Mouse (Mus musculus): ENCODE measurements at regions not wholly inside any gene's neighbourhood (a gene's known extent, or its start where the extent isn't known, plus 50 kb on each side); places are given as distances from the start of the nearest gene placed in this dataset.

DNA sequence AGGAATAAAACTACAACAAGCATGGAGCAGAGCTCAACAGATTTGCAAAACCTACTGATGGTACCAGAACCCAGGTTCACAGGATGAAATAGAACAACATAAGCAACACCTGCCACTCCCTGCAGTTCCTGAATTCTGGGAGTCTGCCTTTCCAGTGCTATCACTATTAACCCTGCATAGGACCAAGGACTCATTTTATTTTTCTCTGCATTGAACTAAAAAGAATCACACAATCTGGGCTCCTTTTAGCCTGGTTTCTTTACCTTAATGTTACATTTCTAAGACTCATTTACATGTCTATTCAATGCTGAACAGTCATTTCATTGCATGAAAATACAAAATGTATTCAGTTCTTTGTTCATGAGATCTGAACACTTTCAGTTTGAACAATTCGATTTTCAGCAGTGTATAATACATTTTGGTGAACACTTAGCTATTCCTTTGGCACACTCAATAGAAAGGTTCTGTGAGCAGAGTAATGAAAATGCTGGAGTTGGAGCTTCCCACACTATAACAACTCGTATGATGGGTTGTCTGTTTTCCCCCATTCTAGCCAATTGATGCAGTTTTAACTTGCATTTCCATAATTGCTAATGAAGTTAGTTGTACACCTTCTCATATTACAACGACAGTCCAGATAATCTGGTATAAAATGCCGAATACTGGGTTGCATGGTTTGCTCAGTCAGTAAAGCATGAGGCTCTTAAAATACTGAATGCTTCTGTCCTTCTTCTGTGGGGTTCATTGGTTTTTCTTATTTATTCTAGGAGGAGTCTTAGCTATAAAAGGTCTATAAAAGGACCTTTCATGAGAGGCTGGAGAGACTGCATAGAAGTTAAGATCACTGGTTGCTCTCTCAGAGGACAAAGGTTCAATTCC, 579.5 kb upstream of the B3galt2 start:
- TF ChIP-seq CTCF (IDR thresholded peaks at IDR 0.05; ENCODE audit: borderline replicate concordance, control insufficient read depth, extremely low read depth, insufficient read depth, low read length, poor library complexity) (no peak), POLR2A (IDR thresholded peaks at IDR 0.05; ENCODE audit: control insufficient read depth, extremely low read depth, insufficient read depth, low read length, poor library complexity) (no peak)
- DNase-seq, result no peak
- no peaks in the 10 kb centered on the region for H3K27me3 ChIP-seq (ENCODE audit: control insufficient read depth, insufficient read depth, low read length)
- H3K27ac ChIP-seq (ENCODE audit: control insufficient read depth, insufficient read depth, low read length), result no peak overlapping the region
- H3K36me3 ChIP-seq (ENCODE audit: control insufficient read depth, insufficient read depth, low read length), result no peaks in the 10 kb centered on the region
- WGBS, result 92% methylated on average over 4 of the region's 4 CpGs
- H3K4me1 ChIP-seq (replicated peaks; ENCODE audit: control insufficient read depth, insufficient read depth, low read length), result no peaks in the 10 kb centered on the region
- H3K4me3 ChIP-seq (ENCODE audit: control insufficient read depth, insufficient read depth, low read length), result no peak overlapping the region

- TF ChIP-seq POLR2A (IDR thresholded peaks at IDR 0.05; ENCODE audit: control insufficient read depth, extremely low read depth, insufficient read depth, low read length, poor library complexity) (no peak), CTCF (IDR thresholded peaks at IDR 0.05; ENCODE audit: borderline replicate concordance, control insufficient read depth, extremely low read depth, insufficient read depth, low read length, poor library complexity) (no peak)
- Histone ChIP-seq H3K27ac (ENCODE audit: control insufficient read depth, insufficient read depth, low read length) (no peak overlapping the region), H3K36me3 (ENCODE audit: control insufficient read depth, insufficient read depth, low read length) (no peaks in the 10 kb centered on the region), H3K4me1 (replicated peaks; ENCODE audit: control insufficient read depth, insufficient read depth, low read length) (no peaks in the 10 kb centered on the region), H3K4me3 (ENCODE audit: control insufficient read depth, insufficient read depth, low read length) (no peak overlapping the region), H3K27me3 (ENCODE audit: control insufficient read depth, insufficient read depth, low read length) (no peaks in the 10 kb centered on the region)
- DNase-seq, result no peak
Observed at GRCm38 (mm10) chr1:143065493-143065892, 575.0 kb upstream of the B3galt2 start.

DNA sequence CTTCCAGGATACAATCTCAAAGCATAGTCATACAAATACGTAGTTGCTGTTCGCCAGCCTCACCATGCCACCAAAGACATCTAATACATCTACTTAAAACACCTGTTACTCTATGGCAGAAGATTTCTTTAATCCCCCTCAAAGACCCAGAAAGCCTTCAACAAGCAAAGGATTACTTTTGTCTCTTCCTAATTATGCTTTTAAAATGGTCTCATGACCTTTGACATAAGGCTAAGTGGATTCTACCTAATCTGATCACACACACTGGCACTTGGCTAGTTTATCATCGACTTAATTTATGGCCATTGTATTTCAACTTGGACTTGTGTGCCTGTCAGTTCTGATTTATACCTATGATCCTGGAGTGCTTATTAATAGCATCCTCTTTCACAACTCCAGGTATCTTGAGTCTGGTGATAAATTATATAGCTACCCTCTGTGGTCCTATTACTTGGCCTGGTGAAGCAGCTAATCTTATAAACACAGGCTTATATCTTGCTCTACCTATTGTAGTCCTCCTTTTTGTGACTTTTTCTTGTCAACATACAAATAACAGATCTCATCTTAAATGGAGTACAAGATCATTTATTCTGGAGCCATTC, 568.6 kb upstream of the B3galt2 start:
- H3K4me3 ChIP-seq (ENCODE audit: control insufficient read depth, insufficient read depth, low read length), result no peak overlapping the region
- DNase-seq, result no peak
- H3K4me1 ChIP-seq (replicated peaks; ENCODE audit: control insufficient read depth, insufficient read depth, low read length), result no peaks in the 10 kb centered on the region
- H3K27me3 ChIP-seq (ENCODE audit: control insufficient read depth, insufficient read depth, low read length), result no peaks in the 10 kb centered on the region
- no peaks in the 10 kb centered on the region for H3K36me3 ChIP-seq (ENCODE audit: control insufficient read depth, insufficient read depth, low read length)
- H3K27ac ChIP-seq (ENCODE audit: control insufficient read depth, insufficient read depth, low read length), result no peak overlapping the region
- TF ChIP-seq CTCF (IDR thresholded peaks at IDR 0.05; ENCODE audit: borderline replicate concordance, control insufficient read depth, extremely low read depth, insufficient read depth, low read length, poor library complexity) (no peak), POLR2A (IDR thresholded peaks at IDR 0.05; ENCODE audit: control insufficient read depth, extremely low read depth, insufficient read depth, low read length, poor library complexity) (no peak)
- 85% methylated on average over 3 of the region's 3 CpGs for WGBS

DNA sequence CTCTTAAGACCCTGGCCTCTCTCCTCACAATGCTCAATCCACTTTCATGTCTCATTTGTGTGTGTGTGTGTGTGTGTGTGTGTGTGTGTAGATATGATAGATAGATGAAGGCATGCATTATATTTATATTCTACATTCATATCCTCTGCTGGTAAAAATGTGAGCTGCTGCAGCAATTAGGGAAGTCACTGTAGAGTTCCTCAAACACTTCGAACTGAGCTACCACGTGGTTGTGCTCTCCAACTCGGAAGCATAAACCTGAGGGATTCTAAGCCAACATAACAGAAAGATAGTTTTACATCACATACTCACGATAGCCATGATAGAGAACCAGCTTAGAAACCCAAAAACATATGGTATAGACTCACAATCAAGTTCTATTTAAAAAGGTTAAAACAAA, 565.5 kb upstream of the B3galt2 start:
- no peaks in the 10 kb centered on the region for H3K36me3 ChIP-seq (ENCODE audit: control insufficient read depth, insufficient read depth, low read length)
- no peaks in the 10 kb centered on the region for H3K4me1 ChIP-seq (replicated peaks; ENCODE audit: control insufficient read depth, insufficient read depth, low read length)
- H3K27me3 ChIP-seq (ENCODE audit: control insufficient read depth, insufficient read depth, low read length), result no peaks in the 10 kb centered on the region
- DNase-seq, result no peak
- TF ChIP-seq POLR2A (IDR thresholded peaks at IDR 0.05; ENCODE audit: control insufficient read depth, extremely low read depth, insufficient read depth, low read length, poor library complexity), result no peak
- no peak for TF ChIP-seq CTCF (IDR thresholded peaks at IDR 0.05; ENCODE audit: borderline replicate concordance, control insufficient read depth, extremely low read depth, insufficient read depth, low read length, poor library complexity)
- H3K27ac ChIP-seq (ENCODE audit: control insufficient read depth, insufficient read depth, low read length), result no peak overlapping the region
- WGBS, result 35% methylated on average over 4 of the region's 4 CpGs
- no peak overlapping the region for H3K4me3 ChIP-seq (ENCODE audit: control insufficient read depth, insufficient read depth, low read length)

- no peak for TF ChIP-seq CTCF (IDR thresholded peaks at IDR 0.05; ENCODE audit: borderline replicate concordance, control insufficient read depth, extremely low read depth, insufficient read depth, low read length, poor library complexity)
- TF ChIP-seq POLR2A (IDR thresholded peaks at IDR 0.05; ENCODE audit: control insufficient read depth, extremely low read depth, insufficient read depth, low read length, poor library complexity), result no peak
- Histone ChIP-seq H3K4me3 (ENCODE audit: control insufficient read depth, insufficient read depth, low read length) (no peak overlapping the region), H3K4me1 (replicated peaks; ENCODE audit: control insufficient read depth, insufficient read depth, low read length) (no peaks in the 10 kb centered on the region), H3K36me3 (ENCODE audit: control insufficient read depth, insufficient read depth, low read length) (no peaks in the 10 kb centered on the region), H3K27ac (ENCODE audit: control insufficient read depth, insufficient read depth, low read length) (no peak overlapping the region), H3K27me3 (ENCODE audit: control insufficient read depth, insufficient read depth, low read length) (no peaks in the 10 kb centered on the region)
- WGBS, result 96% methylated on average over 2 of the region's 2 CpGs
- no peak for DNase-seq
Observed at GRCm38 (mm10) chr1:143080441-143080840, 560.0 kb upstream of the B3galt2 start.

DNA sequence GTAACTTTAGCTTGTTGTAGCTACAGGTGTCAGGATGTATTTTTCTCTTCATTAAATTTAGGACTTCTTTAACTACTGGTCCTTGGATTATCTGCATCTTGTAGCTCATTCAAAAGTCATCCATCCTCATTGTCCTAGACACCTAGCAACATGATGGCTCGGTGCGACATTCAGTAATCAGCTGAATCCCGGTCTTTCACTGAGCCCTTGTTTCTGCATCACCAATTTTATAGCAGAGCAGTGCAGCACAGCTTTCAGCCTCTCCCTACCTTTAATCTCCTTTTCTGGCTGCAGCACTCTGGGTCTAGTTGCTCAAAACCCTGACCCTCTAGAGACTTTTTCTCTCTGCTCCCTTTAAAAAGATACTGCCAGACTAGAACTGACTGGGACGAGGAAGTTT, 543.6 kb upstream of the B3galt2 start:
- no peak for DNase-seq
- Histone ChIP-seq H3K4me1 (replicated peaks; ENCODE audit: control insufficient read depth, insufficient read depth, low read length) (no peaks in the 10 kb centered on the region), H3K27me3 (ENCODE audit: control insufficient read depth, insufficient read depth, low read length) (no peaks in the 10 kb centered on the region), H3K36me3 (ENCODE audit: control insufficient read depth, insufficient read depth, low read length) (no peaks in the 10 kb centered on the region), H3K27ac (ENCODE audit: control insufficient read depth, insufficient read depth, low read length) (no peak overlapping the region), H3K4me3 (ENCODE audit: control insufficient read depth, insufficient read depth, low read length) (no peak overlapping the region)
- 94% methylated on average over 4 of the region's 4 CpGs for whole genome bisulfite sequencing
- no peak for TF ChIP-seq CTCF (IDR thresholded peaks at IDR 0.05; ENCODE audit: borderline replicate concordance, control insufficient read depth, extremely low read depth, insufficient read depth, low read length, poor library complexity)
- no peak for TF ChIP-seq POLR2A (IDR thresholded peaks at IDR 0.05; ENCODE audit: control insufficient read depth, extremely low read depth, insufficient read depth, low read length, poor library complexity)
